Mouse (Mus musculus) liver, postnatal 0 days (tissue): ENCODE measurements at regions not wholly inside any gene's neighbourhood (a gene's known extent, or its start where the extent isn't known, plus 50 kb on each side); places are given as distances from the start of the nearest gene placed in this dataset.

Source experiments
- CTCF ChIP-seq: sonication (generic); IDR thresholded peaks from 2 replicates; pipeline ENCODE4 v1.5.1; 2016; ENCODE audit warnings: antibody characterized with exemption, low read depth
- EP300 ChIP-seq: IDR thresholded peaks from 2 replicates; pipeline ENCODE4 v1.6.1; 2016; ENCODE audit warnings: antibody characterized with exemption, low read depth, mild to moderate bottlenecking

GRCm38 (mm10) chr12:59341586-59341985 is 122.1 kb upstream of the Fbxo33 start:
- no peak for TF ChIP-seq CTCF
- no peak for TF ChIP-seq EP300
